Mouse (Mus musculus): Measurements from ENCODE around the gene Esrra. TPM values are rescaled to one million over a fixed set of nuclear protein-coding genes. Genes with fewer than 3 reads are reported as not detected.
"Not testable (repeated sequence)": the region's sequence is repeated elsewhere in the genome, so short reads cannot be mapped to it uniquely, and the experiment has no call there.

Esrra gene
- polyA plus RNA-seq, 1 experiment = 77.4 TPM

DNA sequence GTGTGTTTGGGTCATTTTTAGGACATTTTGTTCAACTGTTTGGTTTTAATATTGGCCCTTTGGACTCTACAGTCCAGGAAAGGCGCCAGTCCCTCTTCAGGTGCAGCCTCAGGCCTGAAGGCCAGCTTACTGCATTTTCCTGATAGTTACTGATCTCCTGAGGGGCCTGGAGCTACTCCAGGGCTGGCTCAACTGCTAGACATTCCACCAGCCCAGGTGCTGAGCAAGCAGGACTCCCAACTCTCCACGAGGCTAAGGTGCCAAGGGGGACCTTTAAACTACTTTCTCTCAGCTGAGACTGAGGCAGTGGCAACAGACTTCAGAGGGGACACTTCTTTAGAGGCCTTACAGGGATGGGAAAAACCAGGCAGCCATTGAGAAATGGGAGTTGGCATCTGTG, 16.8 kb downstream of the Esrra start:
- H3K36me3 ChIP-seq (ENCODE audit: control insufficient read depth, insufficient read depth, low read length) = no peaks in the 10 kb centered on the region
- no peak for DNase-seq
- WGBS = 92% methylated on average over 2 of the region's 2 CpGs
- no peaks in the 10 kb centered on the region for H3K27me3 ChIP-seq (ENCODE audit: control insufficient read depth, insufficient read depth, low read length)
- no peak overlapping the region for H3K4me3 ChIP-seq (ENCODE audit: control insufficient read depth, insufficient read depth, low read length)
- H3K27ac ChIP-seq (ENCODE audit: control insufficient read depth, insufficient read depth, low read length) = no peak overlapping the region
- H3K4me1 ChIP-seq (replicated peaks; ENCODE audit: control insufficient read depth, insufficient read depth, low read length) = peaks cover 9% of the 10 kb centered on the region
- TF ChIP-seq CTCF (IDR thresholded peaks at IDR 0.05; ENCODE audit: borderline replicate concordance, control insufficient read depth, extremely low read depth, insufficient read depth, low read length, poor library complexity) (no peak), POLR2A (IDR thresholded peaks at IDR 0.05; ENCODE audit: control insufficient read depth, extremely low read depth, insufficient read depth, low read length, poor library complexity) (no peak)

DNA sequence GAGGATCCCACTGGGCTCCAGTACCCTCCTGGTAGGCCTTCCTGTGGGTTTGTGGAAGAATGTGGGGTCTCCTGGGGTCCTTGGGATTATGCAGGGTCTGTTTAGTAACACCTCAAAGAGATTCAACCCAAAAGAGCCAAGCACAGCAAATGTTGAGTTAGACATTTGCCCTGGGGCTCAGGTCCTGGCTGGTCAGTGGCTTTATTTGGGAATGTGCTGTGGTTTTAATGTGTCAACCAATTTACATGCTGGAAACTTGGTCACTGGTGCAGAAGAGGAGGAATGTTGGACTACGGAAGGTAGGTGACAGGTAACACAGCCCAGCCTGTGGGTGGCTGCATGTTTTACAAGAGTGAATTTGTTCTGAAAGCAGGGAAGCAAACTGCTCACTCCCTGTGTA, 18.6 kb downstream of the Esrra start:
- H3K27me3 ChIP-seq (ENCODE audit: control insufficient read depth, insufficient read depth, low read length) = no peaks in the 10 kb centered on the region
- H3K27ac ChIP-seq (ENCODE audit: control insufficient read depth, insufficient read depth, low read length) = no peak overlapping the region
- 98% methylated on average over 1 of the region's 1 CpGs for WGBS
- no peak for TF ChIP-seq POLR2A (IDR thresholded peaks at IDR 0.05; ENCODE audit: control insufficient read depth, extremely low read depth, insufficient read depth, low read length, poor library complexity)
- TF ChIP-seq CTCF (IDR thresholded peaks at IDR 0.05; ENCODE audit: borderline replicate concordance, control insufficient read depth, extremely low read depth, insufficient read depth, low read length, poor library complexity) = no peak
- no peak overlapping the region for H3K4me3 ChIP-seq (ENCODE audit: control insufficient read depth, insufficient read depth, low read length)
- H3K36me3 ChIP-seq (ENCODE audit: control insufficient read depth, insufficient read depth, low read length) = no peaks in the 10 kb centered on the region
- no peak for DNase-seq
- H3K4me1 ChIP-seq (replicated peaks; ENCODE audit: control insufficient read depth, insufficient read depth, low read length) = peaks cover 4% of the 10 kb centered on the region

DNA sequence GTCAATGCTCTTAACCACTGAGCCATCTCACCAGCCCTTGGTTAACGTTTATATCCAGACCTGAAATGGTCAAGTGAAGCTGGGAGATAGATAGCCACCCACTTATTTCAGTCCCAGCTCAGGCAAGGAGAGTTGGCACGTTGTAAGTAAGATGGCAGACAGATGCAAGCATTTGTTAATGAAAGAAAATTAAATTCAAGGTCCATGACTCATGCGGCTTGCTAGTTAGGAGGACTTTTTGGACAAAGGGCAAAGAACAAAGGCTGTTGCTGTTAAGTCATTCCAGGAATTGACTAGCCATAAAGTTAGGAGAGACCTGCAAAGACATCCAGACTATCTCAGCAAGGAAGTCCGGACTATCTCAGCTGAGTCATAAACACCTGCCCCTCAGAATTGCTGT, 22.0 kb downstream of the Esrra start:
- H3K27me3 ChIP-seq (ENCODE audit: control insufficient read depth, insufficient read depth, low read length) = no peaks in the 10 kb centered on the region
- DNase-seq = no peak
- peaks cover 4% of the 10 kb centered on the region; the same call in 1 of the 2 replicates for H3K4me1 ChIP-seq (replicated peaks; ENCODE audit: control insufficient read depth, insufficient read depth, low read length)
- no peak for TF ChIP-seq CTCF (IDR thresholded peaks at IDR 0.05; ENCODE audit: borderline replicate concordance, control insufficient read depth, extremely low read depth, insufficient read depth, low read length, poor library complexity)
- TF ChIP-seq POLR2A (IDR thresholded peaks at IDR 0.05; ENCODE audit: control insufficient read depth, extremely low read depth, insufficient read depth, low read length, poor library complexity) = no peak
- 94% methylated on average over 4 of the region's 4 CpGs for WGBS
- H3K36me3 ChIP-seq (ENCODE audit: control insufficient read depth, insufficient read depth, low read length) = no peaks in the 10 kb centered on the region
- H3K27ac ChIP-seq (ENCODE audit: control insufficient read depth, insufficient read depth, low read length) = no peak overlapping the region
- H3K4me3 ChIP-seq (ENCODE audit: control insufficient read depth, insufficient read depth, low read length) = no peak overlapping the region

DNA sequence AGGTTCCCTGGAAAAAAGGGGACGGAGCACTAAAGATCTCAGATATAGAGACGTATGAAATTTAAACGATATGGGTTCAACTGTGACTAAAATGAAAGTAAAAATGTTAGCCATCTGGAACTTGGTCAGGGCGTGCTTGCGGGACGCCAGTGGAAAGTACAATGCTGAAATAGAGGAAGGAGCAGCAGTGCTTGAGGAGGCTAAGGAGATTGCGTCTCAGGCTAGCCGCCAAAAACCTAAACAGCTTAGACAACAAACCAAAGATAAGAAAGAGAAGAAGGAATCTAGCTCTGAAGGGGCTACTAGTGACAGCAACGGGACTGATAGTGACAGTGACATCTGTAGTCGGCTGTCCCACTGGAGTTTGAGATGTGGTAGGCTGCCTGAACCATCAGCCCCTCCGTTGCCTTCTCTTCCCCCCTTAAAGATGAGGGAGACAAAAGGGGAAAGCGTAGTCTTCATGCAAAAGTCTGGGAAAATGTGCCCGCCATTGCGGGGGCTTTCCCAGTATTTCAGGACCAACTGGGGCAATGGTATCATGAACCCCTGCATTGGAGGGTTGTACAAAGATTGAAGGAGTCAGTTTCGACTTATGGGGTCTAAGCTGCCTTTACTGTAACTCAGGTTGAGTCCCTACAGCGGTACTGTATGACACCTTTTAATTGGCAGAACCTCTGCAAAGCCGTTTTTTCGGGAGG, 25.9 kb downstream of the Esrra start:
- H3K27ac ChIP-seq (ENCODE audit: control insufficient read depth, insufficient read depth, low read length); DNase-seq; H3K27me3 ChIP-seq (ENCODE audit: control insufficient read depth, insufficient read depth, low read length); H3K4me1 ChIP-seq (replicated peaks; ENCODE audit: control insufficient read depth, insufficient read depth, low read length); H3K4me3 ChIP-seq (ENCODE audit: control insufficient read depth, insufficient read depth, low read length); H3K36me3 ChIP-seq (ENCODE audit: control insufficient read depth, insufficient read depth, low read length): not testable (repeated sequence)
- 49% methylated on average over 18 of the region's 18 CpGs for WGBS

DNA sequence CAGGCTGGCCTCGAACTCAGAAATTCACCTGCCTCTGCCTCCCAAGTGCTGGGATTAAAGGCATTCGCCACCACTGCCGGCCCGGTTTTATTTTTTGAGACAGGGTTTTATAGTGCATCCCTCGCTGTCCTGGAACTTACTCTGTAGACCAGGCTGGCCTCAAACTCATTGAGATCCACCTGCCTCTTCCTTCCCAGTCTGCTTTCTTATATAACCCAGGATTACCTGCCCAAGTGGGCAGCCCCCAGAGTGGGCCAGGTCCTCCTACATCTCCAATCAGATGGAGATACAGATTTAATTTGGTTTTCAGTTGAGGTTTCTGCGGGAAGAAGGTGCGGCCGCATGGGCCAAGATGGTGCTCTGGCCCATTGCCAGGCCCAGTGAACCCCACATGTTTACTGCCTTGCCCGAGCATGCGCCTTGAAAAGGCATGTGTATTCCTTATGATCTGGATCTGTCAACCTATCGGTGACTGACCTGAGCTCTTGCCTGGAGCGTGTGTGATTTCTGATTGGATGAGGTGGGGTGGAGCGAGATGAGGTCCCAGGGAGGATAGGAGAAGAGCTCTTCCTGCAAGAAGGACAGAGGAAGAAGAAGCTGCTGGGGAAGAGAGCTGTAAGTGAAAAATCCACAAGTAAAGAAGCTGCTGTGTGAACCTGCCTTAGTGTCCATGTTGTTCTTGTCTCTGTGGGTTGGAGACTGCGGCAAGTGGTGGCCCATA, 27.7 kb downstream of the Esrra start:
- peaks cover 4% of the 10 kb centered on the region; the same call in 1 of the 2 replicates for H3K4me1 ChIP-seq (replicated peaks; ENCODE audit: control insufficient read depth, insufficient read depth, low read length)
- no peak overlapping the region for H3K4me3 ChIP-seq (ENCODE audit: control insufficient read depth, insufficient read depth, low read length)
- H3K36me3 ChIP-seq (ENCODE audit: control insufficient read depth, insufficient read depth, low read length) = no peaks in the 10 kb centered on the region
- TF ChIP-seq POLR2A (IDR thresholded peaks at IDR 0.05; ENCODE audit: control insufficient read depth, extremely low read depth, insufficient read depth, low read length, poor library complexity) (no peak), CTCF (IDR thresholded peaks at IDR 0.05; ENCODE audit: borderline replicate concordance, control insufficient read depth, extremely low read depth, insufficient read depth, low read length, poor library complexity) (no peak)
- no peaks in the 10 kb centered on the region for H3K27me3 ChIP-seq (ENCODE audit: control insufficient read depth, insufficient read depth, low read length)
- no peak overlapping the region for H3K27ac ChIP-seq (ENCODE audit: control insufficient read depth, insufficient read depth, low read length)
- no peak for DNase-seq
- 96% methylated on average over 14 of the region's 14 CpGs for WGBS

DNA sequence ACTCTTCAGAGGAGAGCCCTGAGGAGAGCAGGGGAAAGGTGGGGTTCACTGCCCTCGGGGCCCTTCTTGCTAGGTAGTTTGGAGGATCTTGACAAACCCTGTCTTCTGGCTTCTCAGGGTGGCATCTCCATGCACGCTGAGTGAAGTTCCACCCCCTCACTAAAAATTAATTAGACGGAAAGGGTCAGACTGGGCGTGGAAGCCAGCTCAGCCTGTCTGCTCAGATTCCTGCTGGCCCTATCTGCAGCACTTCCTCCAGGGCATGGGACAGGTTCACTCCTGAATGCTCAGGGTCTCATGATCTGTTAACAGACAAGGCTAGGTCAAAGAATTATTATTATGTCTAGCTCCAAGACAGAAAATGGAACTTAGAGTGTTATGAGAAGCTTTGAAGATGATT, 29.1 kb downstream of the Esrra start:
- Histone ChIP-seq H3K36me3 (ENCODE audit: control insufficient read depth, insufficient read depth, low read length) (no peaks in the 10 kb centered on the region), H3K27me3 (ENCODE audit: control insufficient read depth, insufficient read depth, low read length) (no peaks in the 10 kb centered on the region), H3K4me1 (replicated peaks; ENCODE audit: control insufficient read depth, insufficient read depth, low read length) (peaks cover 4% of the 10 kb centered on the region; the same call in 1 of the 2 replicates), H3K27ac (ENCODE audit: control insufficient read depth, insufficient read depth, low read length) (no peak overlapping the region), H3K4me3 (ENCODE audit: control insufficient read depth, insufficient read depth, low read length) (no peak overlapping the region)
- WGBS = 88% methylated on average over 4 of the region's 4 CpGs
- TF ChIP-seq POLR2A (IDR thresholded peaks at IDR 0.05; ENCODE audit: control insufficient read depth, extremely low read depth, insufficient read depth, low read length, poor library complexity) (no peak), CTCF (IDR thresholded peaks at IDR 0.05; ENCODE audit: borderline replicate concordance, control insufficient read depth, extremely low read depth, insufficient read depth, low read length, poor library complexity) (no peak)
- DNase-seq = no peak
